Mouse (Mus musculus): ENCODE measurements around the gene 3110009E18Rik. TPM values are rescaled to one million over a fixed set of nuclear protein-coding genes. Genes with fewer than 3 reads are reported as not detected.

3110009E18Rik gene
- total and polyA plus RNA-seq, 3 experiments: 15.1 to 16.5 TPM; not detected in 1

- Histone ChIP-seq H3K79me2 (ENCODE audit: control insufficient read depth, insufficient read depth, low read length, poor library complexity) (no peaks in the 10 kb centered on the region), H3K27me3 (ENCODE audit: control insufficient read depth in 1 of 2, insufficient read depth in 2 of 2, low read length in 2 of 2) (no peaks in the 10 kb centered on the region), H3K36me3 (ENCODE audit: control insufficient read depth in 1 of 2, insufficient read depth in 2 of 2, low read length in 2 of 2) (no peaks in the 10 kb centered on the region), H3K9me3 (replicated peaks; ENCODE audit: insufficient read depth, low read length) (no peaks in the 10 kb centered on the region), H3K27ac (ENCODE audit: control insufficient read depth, low read depth, low read length) (no peak overlapping the region), H3K4me3 (ENCODE audit: control insufficient read depth in 1 of 2, insufficient read depth in 1 of 2, low read depth in 2 of 2, low read length in 2 of 2) (no peak overlapping the region), H3K4me1 (ENCODE audit: control insufficient read depth in 1 of 2, insufficient read depth in 2 of 2, low read length in 2 of 2) (no peaks in the 10 kb centered on the region), H3K9ac (ENCODE audit: control insufficient read depth, low read depth, low read length, poor library complexity, severe bottlenecking) (no peak overlapping the region)
- DNase-seq (ENCODE audit: low read depth, low spot score): no peak
- no peak for TF ChIP-seq UBTF (IDR thresholded peaks at IDR 0.05; ENCODE audit: borderline replicate concordance, insufficient read depth, low read depth, low read length)
- TF ChIP-seq ZMIZ1 (IDR thresholded peaks at IDR 0.05; ENCODE audit: low read depth, low read length): no peak
- TF ChIP-seq ZC3H11A (IDR thresholded peaks at IDR 0.05; ENCODE audit: low read depth, low read length): no peak
- no peak for TF ChIP-seq HCFC1 (IDR thresholded peaks at IDR 0.05; ENCODE audit: low read depth, low read length)
- TF ChIP-seq MYC (IDR thresholded peaks at IDR 0.05; ENCODE audit: low read depth, low read length): no peak
These were observed 35.3 kb upstream of the 3110009E18Rik start for GRCm38 (mm10) chr1:120085696-120086095.

GRCm38 (mm10) chr1:120086644-120087043, 34.3 kb upstream of the 3110009E18Rik start:
- H3K36me3 ChIP-seq (ENCODE audit: control insufficient read depth in 1 of 2, insufficient read depth in 2 of 2, low read length in 2 of 2): no peaks in the 10 kb centered on the region
- no peak for DNase-seq (ENCODE audit: low read depth, low spot score)
- no peak overlapping the region for H3K9ac ChIP-seq (ENCODE audit: control insufficient read depth, low read depth, low read length, poor library complexity, severe bottlenecking)
- H3K4me3 ChIP-seq (ENCODE audit: control insufficient read depth in 1 of 2, insufficient read depth in 1 of 2, low read depth in 2 of 2, low read length in 2 of 2): no peak overlapping the region
- no peaks in the 10 kb centered on the region for H3K79me2 ChIP-seq (ENCODE audit: control insufficient read depth, insufficient read depth, low read length, poor library complexity)
- H3K27ac ChIP-seq (ENCODE audit: control insufficient read depth, low read depth, low read length): no peak overlapping the region
- TF ChIP-seq TBP (IDR thresholded peaks at IDR 0.05; ENCODE audit: low read depth, low read length): no peak
- no peak for TF ChIP-seq SIN3A (IDR thresholded peaks at IDR 0.05; ENCODE audit: low read length)
- TF ChIP-seq HCFC1 (IDR thresholded peaks at IDR 0.05; ENCODE audit: low read depth, low read length): no peak
- no peak for TF ChIP-seq UBTF (IDR thresholded peaks at IDR 0.05; ENCODE audit: borderline replicate concordance, insufficient read depth, low read depth, low read length)
- no peak for TF ChIP-seq ETS1 (IDR thresholded peaks at IDR 0.05; ENCODE audit: low read depth, low read length)
- no peak for TF ChIP-seq EP300 (IDR thresholded peaks at IDR 0.05; ENCODE audit: low read depth in 1 of 2, low read length in 2 of 2)
- no peak for TF ChIP-seq POLR2AphosphoS5 (IDR thresholded peaks at IDR 0.05; ENCODE audit: borderline replicate concordance, low read depth, low read length)
- TF ChIP-seq CTCF (IDR thresholded peaks at IDR 0.05 in 2 of 3, conservative IDR thresholded peaks at IDR 0.05 in 1 of 3; ENCODE audit: control insufficient read depth in 1 of 3, insufficient read depth in 1 of 3, low read depth in 2 of 3, low read length in 3 of 3, poor library complexity in 1 of 3, severe bottlenecking in 1 of 3): no peak
- TF ChIP-seq CHD1 (IDR thresholded peaks at IDR 0.05; ENCODE audit: low read depth, low read length): no peak
- no peak for TF ChIP-seq POLR2AphosphoS2 (IDR thresholded peaks at IDR 0.05; ENCODE audit: low read length)
- no peak for TF ChIP-seq E2F4 (IDR thresholded peaks at IDR 0.05; ENCODE audit: borderline replicate concordance, low read depth, low read length)
- no peak for TF ChIP-seq NELFE (IDR thresholded peaks at IDR 0.05; ENCODE audit: low read depth, low read length)
- no peak for TF ChIP-seq BHLHE40 (IDR thresholded peaks at IDR 0.05; ENCODE audit: borderline replicate concordance, low read depth, low read length)
- TF ChIP-seq SMC3 (IDR thresholded peaks at IDR 0.05; ENCODE audit: low read depth, low read length): no peak
- TF ChIP-seq USF2 (IDR thresholded peaks at IDR 0.05; ENCODE audit: borderline replicate concordance in 1 of 2, insufficient read depth in 1 of 2, low read depth in 1 of 2, low read length in 2 of 2): no peak
- H3K4me1 ChIP-seq (ENCODE audit: control insufficient read depth in 1 of 2, insufficient read depth in 2 of 2, low read length in 2 of 2): no peaks in the 10 kb centered on the region
- no peaks in the 10 kb centered on the region for H3K27me3 ChIP-seq (ENCODE audit: control insufficient read depth in 1 of 2, insufficient read depth in 2 of 2, low read length in 2 of 2)
- no peaks in the 10 kb centered on the region for H3K9me3 ChIP-seq (replicated peaks; ENCODE audit: insufficient read depth, low read length)
